In genomic region chr2:129152751-129153150, GRCm38 (mm10) we compare ENCODE assay signal across 25 mouse cellular contexts. TPM values are rescaled to one million over a fixed set of nuclear protein-coding genes. Genes with fewer than 3 reads are reported as not detected.
DNase-seq lines count a peak whose midpoint lies in the region; ATAC-seq and TF ChIP-seq lines count a peak whose summit lies in the region.
"Had no signal": no experiment of that assay in that cellular context is flagged by ENCODE, and none has a peak within 500 bp of the region (broad histone marks: within the 10 kb centered on the region; RNA-seq: fewer than 3 reads in every experiment).

No protein-coding gene starts in this region.

- H3K4me1 ChIP-seq in heart, postnatal 0 days (ENCODE audit: control insufficient read depth, insufficient read depth): no peaks in the 10 kb centered on the region
- H3K4me1 ChIP-seq in heart, adult 2 months (ENCODE audit: control insufficient read depth, insufficient read depth, low read length): no peaks in the 10 kb centered on the region
- H3K4me1 ChIP-seq in lung, embryonic 14.5 days (ENCODE audit: insufficient read depth): 0 out of 2 replicates have a peak, but pooled peaks cover 3% of the 10 kb centered on the region
- no peaks in the 10 kb centered on the region for H3K4me1 ChIP-seq in forebrain, embryonic 14.5 days (ENCODE audit: control insufficient read depth, insufficient read depth, low read length)
- H3K4me1 ChIP-seq: heart, embryonic 12.5 days; liver, embryonic 15.5 days; midbrain, embryonic 12.5 days; neural tube, embryonic 13.5 days had no signal

- intact Hi-C loops in heart, adult 2 months (cut with DNase I): no loop called here

- WGBS in heart, postnatal 0 days: 65% methylated on average over 1 of the region's 1 CpGs
- 92% methylated on average over 1 of the region's 1 CpGs for WGBS in heart, adult 2 months
- WGBS in lung, embryonic 14.5 days: 44% methylated on average over 1 of the region's 1 CpGs
- 90% methylated on average over 1 of the region's 1 CpGs for WGBS in forebrain, embryonic 14.5 days

- H3K79me2 ChIP-seq in heart, adult 2 months (replicated peaks; ENCODE audit: control insufficient read depth, insufficient read depth, low read length): no peaks in the 10 kb centered on the region

- TF ChIP-seq EP300 in heart, postnatal 0 days (IDR thresholded peaks at IDR 0.05; ENCODE audit: low read depth): no peak
- TF ChIP-seq EP300 in heart, adult 2 months (IDR thresholded peaks at IDR 0.05; ENCODE audit: insufficient read depth, low read depth, low read length): no peak

- no peaks in the 10 kb centered on the region for H3K27me3 ChIP-seq in heart, postnatal 0 days (ENCODE audit: control insufficient read depth, insufficient read depth, low read length)
- H3K27me3 ChIP-seq in heart, adult 2 months (ENCODE audit: control insufficient read depth, insufficient read depth, low read length): no peaks in the 10 kb centered on the region
- no peaks in the 10 kb centered on the region for H3K27me3 ChIP-seq in lung, embryonic 14.5 days (ENCODE audit: insufficient read depth, low read length)
- no peaks in the 10 kb centered on the region for H3K27me3 ChIP-seq in forebrain, embryonic 14.5 days (replicated peaks; ENCODE audit: control insufficient read depth, insufficient read depth, low read length)
- H3K27me3 ChIP-seq: heart, embryonic 12.5 days; liver, embryonic 15.5 days; neural tube, embryonic 13.5 days had no signal

- no peak overlapping the region for H3K9ac ChIP-seq in heart, postnatal 0 days (replicated peaks; ENCODE audit: low read depth, low read length)
- H3K9ac ChIP-seq in heart, adult 2 months (ENCODE audit: low read depth, low read length): no peak overlapping the region
- H3K9ac ChIP-seq in lung, embryonic 14.5 days: no peak overlapping the region
- no peak overlapping the region for H3K9ac ChIP-seq in forebrain, embryonic 14.5 days (ENCODE audit: low read length)
- H3K9ac ChIP-seq: heart, embryonic 12.5 days; hindbrain, embryonic 14.5 days; liver, embryonic 15.5 days; midbrain, embryonic 12.5 days; neural tube, embryonic 13.5 days had no signal

- no peak overlapping the region for H3K4me3 ChIP-seq in heart, postnatal 0 days (ENCODE audit: low read depth, low read length)
- H3K4me3 ChIP-seq in heart, adult 2 months: no peak overlapping the region
- H3K4me3 ChIP-seq in lung, embryonic 14.5 days (ENCODE audit: low read depth, low read length): no peak overlapping the region
- H3K4me3 ChIP-seq in forebrain, embryonic 14.5 days (ENCODE audit: low read depth, low read length): no peak overlapping the region
- H3K4me3 ChIP-seq: gastrocnemius, adult 2 months; heart, embryonic 12.5 days; liver, embryonic 15.5 days; midbrain, embryonic 12.5 days; neural tube, embryonic 13.5 days had no signal

- 0 out of 2 replicates have a peak, but pooled peaks have one; percentile 2 for TF ChIP-seq CTCF in heart, postnatal 0 days (IDR thresholded peaks at IDR 0.05; ENCODE audit: low read depth)
- TF ChIP-seq CTCF in heart, adult 2 months (IDR thresholded peaks at IDR 0.05): no peak
- TF ChIP-seq CTCF in lung, embryonic 14.5 days (IDR thresholded peaks at IDR 0.05; ENCODE audit: low read depth): 0 out of 2 replicates have a peak, but pooled peaks have one; percentile 18

- H3K9me3 ChIP-seq in heart, postnatal 0 days (replicated peaks; ENCODE audit: control insufficient read depth, low read length): no peaks in the 10 kb centered on the region
- H3K9me3 ChIP-seq in lung, embryonic 14.5 days (ENCODE audit: low read depth, low read length): no peaks in the 10 kb centered on the region
- H3K9me3 ChIP-seq in forebrain, embryonic 14.5 days (replicated peaks; ENCODE audit: control insufficient read depth, low read length): no peaks in the 10 kb centered on the region
- H3K9me3 ChIP-seq: liver, embryonic 15.5 days; midbrain, embryonic 12.5 days; neural tube, embryonic 13.5 days had no signal

- H3K27ac ChIP-seq in heart, postnatal 0 days (ENCODE audit: low read depth): no peak overlapping the region
- H3K27ac ChIP-seq in heart, adult 2 months: no peak overlapping the region
- H3K27ac ChIP-seq in lung, embryonic 14.5 days (ENCODE audit: low read depth): no peak overlapping the region
- H3K27ac ChIP-seq in forebrain, embryonic 14.5 days (ENCODE audit: low read depth, low read length): no peak overlapping the region
- H3K27ac ChIP-seq: gastrocnemius, adult 2 months; hindbrain, embryonic 14.5 days; liver, embryonic 15.5 days; midbrain, embryonic 12.5 days; neural tube, embryonic 13.5 days had no signal

- ATAC-seq in heart, postnatal 0 days (ENCODE audit: insufficient read depth, low read depth): no peak
- no peak for ATAC-seq in lung, embryonic 14.5 days (ENCODE audit: insufficient read depth)
- ATAC-seq in forebrain, embryonic 14.5 days: no peak
- ATAC-seq: forebrain, embryonic 16.5 days had no signal

- TF ChIP-seq POLR2A in heart, adult 2 months (IDR thresholded peaks at IDR 0.05; ENCODE audit: insufficient read depth, low read depth, low read length): no peak

- DNase-seq in heart, postnatal 0 days (ENCODE audit: low spot score): no peak
- no peak for DNase-seq in heart, adult 2 months
- no peak for DNase-seq in lung, embryonic 14.5 days
- no peak for DNase-seq in lung, adult 18-20 months
- peak; percentile 26 for DNase-seq in 416B (ENCODE audit: low read depth)
- peak; percentile 20 for DNase-seq in NIH3T3 (ENCODE audit: low read depth)
- DNase-seq in forebrain, embryonic 14.5 days (ENCODE audit: low spot score): no peak
- no peak for DNase-seq in embryo, embryonic 11 days
- DNase-seq: cerebellum, adult 8-10 months; cerebellum, postnatal 25 days; gastrocnemius, adult 2 months; gastrocnemius, postnatal 36 days; heart, adult 18-20 months; heart, postnatal 10 days; kidney, adult 18-20 months; kidney, postnatal 4 days; left cerebral cortex, postnatal 4 days; lung, postnatal 10 days; thymus, postnatal 4 days had no signal

- no peak overlapping the region for H3K4me2 ChIP-seq in heart, postnatal 0 days (ENCODE audit: low read depth, low read length)
- H3K4me2 ChIP-seq in lung, embryonic 14.5 days: no peak overlapping the region
- H3K4me2 ChIP-seq in forebrain, embryonic 14.5 days (ENCODE audit: low read length): no peak overlapping the region
- H3K4me2 ChIP-seq: heart, embryonic 12.5 days; hindbrain, embryonic 14.5 days; liver, embryonic 15.5 days; midbrain, embryonic 12.5 days; neural tube, embryonic 13.5 days had no signal

- H3K36me3 ChIP-seq in heart, postnatal 0 days (replicated peaks; ENCODE audit: control insufficient read depth, insufficient read depth, low read length): no peaks in the 10 kb centered on the region
- H3K36me3 ChIP-seq in heart, adult 2 months (ENCODE audit: control insufficient read depth, insufficient read depth, low read length): no peaks in the 10 kb centered on the region
- no peaks in the 10 kb centered on the region for H3K36me3 ChIP-seq in lung, embryonic 14.5 days (ENCODE audit: insufficient read depth)
- H3K36me3 ChIP-seq in forebrain, embryonic 14.5 days (ENCODE audit: control insufficient read depth, insufficient read depth, low read length): no peaks in the 10 kb centered on the region
- H3K36me3 ChIP-seq: heart, embryonic 12.5 days; liver, embryonic 15.5 days; midbrain, embryonic 12.5 days; neural tube, embryonic 13.5 days had no signal

RNA-seq across cellular contexts. Expression of gene Chchd5, which starts 23.3 kb away (rescaled TPM):
- 9.9 and 19.4 TPM in 2 replicates for total RNA-seq in heart, postnatal 0 days (2014; rRNA removed; ENCODE audit: low replicate concordance)
- 17.6 and 19.9 TPM in 2 replicates for polyA plus RNA-seq in heart, postnatal 0 days (2015; fragmentation: Nextera tagmentation; extraction: Ambion mirVana)
- total RNA-seq in heart, adult 2 months (2021): 10 to 100 TPM in 1 of 2 experiments, 1 to 10 TPM in 1; 9.8 to 10.3 TPM
- 22.0 and 22.5 TPM in 2 replicates for polyA plus RNA-seq in heart, adult 2 months (2012; rRNA removed)
- 25.7 and 28.2 TPM in 2 replicates for polyA plus RNA-seq in lung, embryonic 14.5 days (2014; fragmentation: Nextera tagmentation; extraction: Ambion mirVana)
- polyA plus RNA-seq in forebrain, embryonic 14.5 days (2014; fragmentation: Nextera tagmentation; extraction: Ambion mirVana): 22.7 and 30.7 TPM in 2 replicates

RNA-seq across cellular contexts. Expression of gene Slc20a1, which starts 45.8 kb away (rescaled TPM):
- 37.1 and 46.8 TPM in 2 replicates for total RNA-seq in heart, postnatal 0 days (2014; rRNA removed; ENCODE audit: low replicate concordance)
- polyA plus RNA-seq in heart, postnatal 0 days (2015; fragmentation: Nextera tagmentation; extraction: Ambion mirVana): 7.0 and 8.7 TPM in 2 replicates
- 10 to 100 TPM; 10.1 to 15.9 TPM for total RNA-seq in heart, adult 2 months (2021)
- polyA plus RNA-seq in heart, adult 2 months (2012; rRNA removed): 14.7 and 24.7 TPM in 2 replicates
- polyA plus RNA-seq in lung, embryonic 14.5 days (2014; fragmentation: Nextera tagmentation; extraction: Ambion mirVana): 29.5 and 34.4 TPM in 2 replicates
- 46.8 and 55.4 TPM in 2 replicates for polyA plus RNA-seq in forebrain, embryonic 14.5 days (2014; fragmentation: Nextera tagmentation; extraction: Ambion mirVana)

RNA-seq across cellular contexts. Expression of gene Polr1b, which starts 52.0 kb away (rescaled TPM):
- total RNA-seq in heart, postnatal 0 days (2014; rRNA removed; ENCODE audit: low replicate concordance): 13.6 and 15.8 TPM in 2 replicates
- polyA plus RNA-seq in heart, postnatal 0 days (2015; fragmentation: Nextera tagmentation; extraction: Ambion mirVana): 6.8 and 7.6 TPM in 2 replicates
- total RNA-seq in heart, adult 2 months (2021): 10 to 100 TPM; 10.6 to 10.7 TPM
- 10.2 and 14.2 TPM in 2 replicates for polyA plus RNA-seq in heart, adult 2 months (2012; rRNA removed)
- polyA plus RNA-seq in lung, embryonic 14.5 days (2014; fragmentation: Nextera tagmentation; extraction: Ambion mirVana): 22.6 and 28.5 TPM in 2 replicates
- polyA plus RNA-seq in forebrain, embryonic 14.5 days (2014; fragmentation: Nextera tagmentation; extraction: Ambion mirVana): 5.9 and 8.0 TPM in 2 replicates

Comparison
In these comparisons a context has a peak if more than half of its experiments do, and no peak if none do; other contexts are left out.
1. DNase-seq: peak in 416B (single experiment) and NIH3T3 (single experiment); none in heart, postnatal 0 days (single experiment), heart, adult 2 months (0 of 2), lung, embryonic 14.5 days (single experiment), lung, adult 18-20 months (0 of 2), forebrain, embryonic 14.5 days (single experiment) and embryo, embryonic 11 days (single experiment).